Mouse (Mus musculus): Measurements from ENCODE around the gene Trip11. TPM values are rescaled to one million over a fixed set of nuclear protein-coding genes. Genes with fewer than 3 reads are reported as not detected.

The Trip11 gene
- polyA plus RNA-seq, 1 experiment from 2014 or later, result 14.4 TPM

DNA sequence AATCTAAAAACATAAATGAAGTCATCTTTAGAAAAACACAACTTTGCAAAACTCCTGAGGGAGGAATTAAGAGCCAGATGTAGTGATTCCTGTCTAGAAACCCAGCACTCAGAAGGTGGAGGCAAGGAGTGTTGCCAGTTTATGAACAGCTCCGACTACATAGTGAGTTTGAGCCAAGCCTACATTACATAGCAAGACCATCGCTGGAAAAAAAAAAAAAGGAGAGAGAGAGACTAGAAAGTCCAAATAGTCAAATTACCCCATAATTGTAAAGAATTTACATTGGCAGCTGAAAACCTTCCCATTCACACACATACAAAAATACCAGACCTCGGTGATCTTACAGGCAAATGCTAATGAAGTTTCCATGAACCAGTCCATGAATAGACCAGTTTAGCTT lies 123.8 kb downstream of the Trip11 start:
- 77% methylated on average over 3 of the region's 3 CpGs for WGBS
- Histone ChIP-seq H3K36me3 (ENCODE audit: control insufficient read depth, insufficient read depth, low read length) (no peaks in the 10 kb centered on the region), H3K4me2 (ENCODE audit: low read length) (no peak overlapping the region), H3K9ac (ENCODE audit: low read length) (no peak overlapping the region), H3K9me3 (replicated peaks; ENCODE audit: control insufficient read depth, low read length) (no peaks in the 10 kb centered on the region), H3K27ac (ENCODE audit: low read depth, low read length) (no peak overlapping the region), H3K4me1 (ENCODE audit: control insufficient read depth, insufficient read depth, low read length) (no peaks in the 10 kb centered on the region), H3K4me3 (ENCODE audit: low read depth, low read length) (no peak overlapping the region), H3K27me3 (replicated peaks; ENCODE audit: control insufficient read depth, insufficient read depth, low read length) (no peaks in the 10 kb centered on the region)
- ATAC-seq (no peak), DNase-seq (ENCODE audit: low spot score) (no peak)

Other genes with a start within 250 kb of the Trip11 start
- gene Tc2n, start 194.7 kb downstream of the Trip11 start, polyA plus RNA-seq (2014; fragmentation: Nextera tagmentation; extraction: Ambion mirVana), result 0.05 and 0.06 TPM in 2 replicates
- gene Fbln5, start 94.2 kb downstream of the Trip11 start, polyA plus RNA-seq (2014; fragmentation: Nextera tagmentation; extraction: Ambion mirVana), result 5.3 and 9.9 TPM in 2 replicates
- 13.1 and 15.7 TPM in 2 replicates for gene Atxn3, start 45.0 kb upstream of the Trip11 start, polyA plus RNA-seq (2014; fragmentation: Nextera tagmentation; extraction: Ambion mirVana)
- gene Cpsf2, start 62.7 kb upstream of the Trip11 start, polyA plus RNA-seq (2014; fragmentation: Nextera tagmentation; extraction: Ambion mirVana), result 37.3 and 38.1 TPM in 2 replicates
- gene Slc24a4, start 215.5 kb upstream of the Trip11 start, polyA plus RNA-seq (2014; fragmentation: Nextera tagmentation; extraction: Ambion mirVana), result 0.74 and 1.1 TPM in 2 replicates

Measured in forebrain, embryonic 14.5 days (tissue).